Mouse (Mus musculus) NIH3T3 (cell line): ENCODE data around the gene Gucy2g.

ENCODE experiments used
- DNase-seq: peaks from one replicate; pipeline ENCODE4 v3.0.0-alpha.2; 2012; ENCODE audit warnings: low read depth

The Gucy2g gene

DNA sequence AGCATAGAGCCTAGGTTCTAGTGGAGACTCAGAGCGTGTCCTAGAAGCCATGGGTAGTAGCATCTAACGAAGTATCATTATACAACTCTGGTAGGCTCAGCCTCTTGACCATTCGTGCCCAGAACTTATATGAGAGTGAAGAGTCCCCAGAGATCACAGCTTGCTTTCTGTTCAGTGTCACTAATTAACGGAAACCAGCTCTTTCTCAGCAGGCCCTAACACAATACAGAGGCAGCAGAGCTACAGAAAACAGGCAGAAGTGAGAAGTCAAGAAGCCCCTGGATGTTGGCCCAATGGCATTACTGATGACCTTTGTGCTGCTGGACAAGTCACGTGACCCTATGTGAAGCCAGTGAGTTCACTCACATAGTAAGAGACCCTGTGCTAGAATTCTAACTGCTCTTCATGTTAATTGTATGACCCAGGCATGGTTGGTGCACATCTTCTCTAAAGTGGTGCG is at the start of gene Gucy2g:
Gucy2g (minus strand) TSS at position 51 of the 460 bp plus-strand sequence.
- DNase-seq: no peak

DNA sequence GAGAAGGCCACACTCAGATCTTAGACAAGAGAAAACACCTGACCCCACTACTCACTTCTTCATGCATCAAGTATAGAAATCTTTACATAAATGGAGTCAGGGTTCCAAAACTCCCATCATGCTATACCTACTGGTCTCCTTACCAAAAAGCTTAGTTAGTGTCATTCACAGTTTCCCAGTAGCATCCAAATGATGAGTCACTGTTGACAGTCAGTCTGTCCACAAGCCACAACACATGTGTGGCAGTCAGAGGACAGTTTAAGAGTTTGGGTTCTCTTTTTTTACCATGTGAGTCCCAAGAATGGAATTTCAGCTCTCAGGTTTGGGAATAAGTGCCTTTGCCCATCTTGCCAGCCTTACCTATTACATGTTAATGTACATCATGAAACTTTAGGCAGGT is 47.9 kb upstream of the Gucy2g start:
- DNase-seq: no peak

GRCm38 (mm10) chr19:55286034-55286433 is 45.0 kb upstream of the Gucy2g start:
- no peak for DNase-seq

DNA sequence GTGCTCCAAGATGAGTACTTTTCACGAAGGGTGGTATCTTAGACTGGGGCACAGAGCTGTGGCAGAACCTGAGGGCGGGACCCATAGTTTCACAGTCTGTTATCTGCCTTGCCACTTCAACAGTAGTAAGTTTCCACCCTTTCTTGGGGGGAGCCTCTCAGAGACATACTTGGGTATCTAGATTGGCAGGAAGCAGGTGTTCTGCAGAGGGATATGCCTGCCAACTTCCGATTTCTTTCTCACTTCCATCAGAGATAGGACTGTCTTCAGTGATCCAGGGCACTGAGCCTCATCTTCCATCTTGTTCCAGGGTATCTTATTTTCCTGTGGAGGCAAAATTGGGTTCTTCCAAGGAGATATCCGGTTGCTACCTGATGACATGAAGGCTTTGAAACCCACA is 43.1 kb upstream of the Gucy2g start:
- no peak for DNase-seq

DNA sequence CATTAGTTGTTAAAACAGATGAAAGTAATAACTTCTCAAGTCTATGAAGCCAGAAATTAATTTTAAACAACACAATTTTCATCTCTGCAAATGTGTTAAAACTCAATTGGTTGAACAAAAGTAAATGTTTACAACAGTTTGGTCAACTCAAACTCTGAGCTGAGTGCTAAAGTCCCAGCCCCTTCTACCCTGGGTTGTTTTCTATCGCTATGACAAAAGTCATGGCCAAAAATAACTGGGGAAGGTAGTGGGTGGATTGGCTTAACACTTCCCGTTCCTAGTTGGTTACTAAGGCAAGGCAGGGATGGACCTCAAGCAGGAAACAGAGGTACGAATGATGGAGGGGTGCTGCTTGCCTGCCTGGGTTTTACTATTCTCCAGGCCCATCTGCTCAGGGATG is 35.7 kb upstream of the Gucy2g start:
- DNase-seq: no peak

- DNase-seq: no peak
Measured at GRCm38 (mm10) chr19:55276100-55276499, 35.1 kb upstream of the Gucy2g start.

DNA sequence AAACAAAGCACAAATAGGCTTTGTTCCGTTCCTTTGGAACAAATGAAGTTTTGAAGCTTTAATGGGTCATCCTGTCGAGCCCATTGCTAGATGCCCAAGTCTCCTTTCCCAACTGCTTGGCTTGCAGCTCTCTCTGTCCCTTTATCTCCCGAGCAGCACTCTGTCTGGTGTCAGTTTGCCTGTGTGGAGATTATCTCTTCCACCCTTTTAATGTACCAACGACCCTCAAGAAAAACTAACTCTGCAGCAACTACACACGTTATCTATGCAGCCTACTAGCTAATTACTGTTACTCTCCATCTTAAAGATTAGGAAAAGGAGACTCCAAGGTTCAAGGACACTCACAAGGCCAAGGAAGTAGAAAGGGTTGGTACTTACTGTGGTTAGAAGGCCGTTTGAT is 32.3 kb upstream of the Gucy2g start:
- no peak for DNase-seq

DNA sequence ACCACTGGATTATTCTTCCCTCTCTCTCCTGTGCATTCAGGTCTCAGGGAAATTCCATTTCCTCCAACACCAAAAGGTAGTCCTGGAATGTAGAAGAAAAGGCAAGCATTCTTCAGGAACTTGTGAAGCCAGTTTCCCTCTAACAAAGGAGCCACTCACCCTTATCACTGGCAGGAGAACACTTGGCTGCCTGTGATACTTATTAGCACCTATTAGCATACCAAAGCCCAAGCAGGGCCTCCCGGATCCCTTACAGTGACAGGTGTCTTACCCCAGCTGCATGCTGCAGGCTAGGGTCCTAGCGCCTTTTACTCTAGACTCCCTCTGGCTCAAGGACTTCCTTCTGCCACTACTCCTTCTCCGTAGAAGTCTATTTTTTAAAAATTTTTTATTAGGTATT is 30.4 kb upstream of the Gucy2g start:
- DNase-seq: no peak

GRCm38 (mm10) chr19:55269051-55269450 is 28.0 kb upstream of the Gucy2g start:
- no peak for DNase-seq

- DNase-seq: no peak
Measured at GRCm38 (mm10) chr19:55268150-55268549, 27.1 kb upstream of the Gucy2g start.

- DNase-seq: no peak
Measured at GRCm38 (mm10) chr19:55266786-55267185, 25.8 kb upstream of the Gucy2g start.

GRCm38 (mm10) chr19:55265269-55265668 is 24.2 kb upstream of the Gucy2g start:
- no peak for DNase-seq

- DNase-seq: no peak
Measured at GRCm38 (mm10) chr19:55260389-55261184, 19.6 kb upstream of the Gucy2g start.

- DNase-seq: no peak
Measured at GRCm38 (mm10) chr19:55258514-55258913, 17.5 kb upstream of the Gucy2g start.

DNA sequence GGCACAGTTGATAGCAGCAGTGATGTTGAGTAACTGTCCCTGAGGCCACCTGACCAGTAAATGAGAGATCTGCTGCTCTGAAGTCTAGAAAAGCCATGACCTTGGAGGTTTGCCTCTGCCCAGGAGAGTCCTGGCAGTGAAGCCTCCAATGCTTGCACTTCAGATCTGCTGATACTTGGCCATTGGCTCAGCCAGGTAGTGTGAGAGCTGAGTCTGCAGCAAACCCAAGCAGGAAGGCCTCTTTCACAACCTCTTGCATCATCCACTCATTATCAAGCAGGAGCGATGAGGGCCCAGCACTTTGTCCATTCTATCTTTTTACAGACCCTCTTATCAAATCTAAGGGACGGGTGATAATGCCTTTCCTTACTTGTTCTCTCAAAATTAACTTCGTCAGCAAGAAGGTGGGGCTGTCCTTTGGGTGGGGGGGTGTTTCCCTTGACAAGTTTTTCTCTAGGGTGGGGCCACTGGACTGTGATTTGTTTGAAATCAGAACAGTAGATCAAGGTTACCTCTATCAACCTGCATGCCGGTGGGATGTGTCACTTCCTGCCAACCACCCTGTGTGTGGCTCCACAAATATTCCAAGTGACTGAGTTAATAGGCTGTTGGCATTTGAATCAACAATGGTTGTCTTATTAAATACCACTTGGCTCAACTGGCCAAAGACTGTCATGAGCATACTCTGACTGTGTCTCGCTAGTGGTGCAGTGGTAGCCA is 16.8 kb upstream of the Gucy2g start:
- DNase-seq: peak; percentile 48

- no peak for DNase-seq
Measured at GRCm38 (mm10) chr19:55256156-55256555, 15.1 kb upstream of the Gucy2g start.

DNA sequence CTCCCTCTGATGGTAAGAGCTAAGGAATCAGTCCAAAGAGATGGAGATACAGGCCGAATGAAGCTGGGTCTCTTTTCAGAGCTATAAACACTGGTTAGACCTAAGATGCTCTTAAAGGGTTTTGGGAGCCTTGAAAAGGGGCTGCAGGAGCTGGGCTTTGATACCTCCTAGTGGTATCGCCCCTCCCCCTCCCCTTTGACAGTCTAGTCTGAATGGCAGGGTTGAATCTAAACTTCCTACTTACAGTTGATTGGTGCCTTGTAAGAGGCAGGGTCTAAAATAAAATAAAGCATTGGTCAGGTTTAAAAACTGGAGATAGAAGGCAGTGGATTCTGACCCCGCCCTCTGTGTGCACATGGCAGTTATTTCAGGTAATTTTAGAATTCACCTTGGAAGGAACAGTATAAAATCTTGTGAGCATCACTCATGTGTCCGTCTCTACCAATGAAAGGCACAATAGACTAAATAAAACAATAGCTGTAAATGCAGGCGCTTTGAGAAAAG is 13.5 kb upstream of the Gucy2g start:
- DNase-seq: peak; percentile 75

DNA sequence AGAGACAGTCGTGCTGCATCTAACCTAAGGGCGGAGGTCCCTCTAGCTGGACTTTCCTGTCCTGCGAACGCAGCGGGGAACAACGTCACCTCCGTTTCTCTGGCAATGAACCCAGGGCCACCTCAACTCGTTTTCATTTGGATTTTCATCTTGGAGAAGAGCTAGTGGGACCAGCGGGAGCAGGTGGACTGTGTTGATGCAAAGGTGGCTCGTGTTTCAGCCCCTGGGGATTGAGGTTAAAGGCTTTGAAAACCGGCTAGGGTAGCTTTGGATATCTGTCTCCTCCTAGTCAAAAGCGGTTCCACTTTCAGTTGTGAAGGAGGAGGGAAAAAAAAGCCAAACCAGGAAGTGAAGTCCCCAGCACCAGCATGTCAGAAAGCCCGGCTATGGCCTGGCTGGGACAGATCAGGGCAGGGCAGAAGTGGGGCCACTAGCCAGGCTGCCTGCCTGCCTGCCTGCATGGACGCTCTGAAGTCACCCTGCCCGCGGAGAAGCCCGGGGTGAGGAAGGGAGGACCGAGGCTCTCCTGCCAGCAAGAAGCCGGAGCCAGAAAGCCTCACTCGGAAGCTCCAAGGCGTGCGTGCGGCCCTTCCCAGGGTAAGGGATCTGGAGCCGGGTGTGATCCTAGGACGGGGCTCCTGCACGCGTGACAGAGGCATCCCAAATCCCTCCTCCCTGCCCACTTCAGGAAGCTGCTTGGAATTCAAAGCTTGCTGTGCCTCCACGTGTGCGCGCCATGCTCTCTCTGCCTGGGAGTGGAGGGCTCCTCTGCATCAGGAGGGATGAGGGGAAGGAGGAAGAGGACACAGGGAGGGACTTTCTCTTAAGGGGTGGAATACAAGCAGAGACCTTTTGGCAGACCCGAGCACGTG is 12.8 kb upstream of the Gucy2g start:
- peak; percentile 72 for DNase-seq

DNA sequence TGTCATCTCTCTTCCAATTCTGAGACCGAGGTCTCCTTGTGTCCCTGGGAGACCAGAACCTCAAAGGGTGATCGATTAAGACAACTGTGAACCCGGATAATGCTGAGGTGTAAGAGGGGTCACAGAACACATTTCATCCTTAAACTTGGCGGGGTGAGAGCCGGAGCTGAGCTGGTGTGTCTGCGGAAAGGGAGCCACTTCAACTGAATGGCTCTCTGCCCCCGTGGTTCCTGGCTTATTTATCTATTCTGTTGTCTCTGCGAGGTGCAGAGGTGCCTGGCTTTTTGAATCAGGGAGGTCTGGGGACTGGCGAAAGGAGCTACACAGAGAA is 12.2 kb upstream of the Gucy2g start:
- DNase-seq: no peak

- no peak for DNase-seq
Measured at GRCm38 (mm10) chr19:55251383-55252124, 10.5 kb upstream of the Gucy2g start, which contains the start of gene Acsl5. TSS of gene Acsl5 (plus strand) at chr19:55251938.

- no peak for DNase-seq
Measured at GRCm38 (mm10) chr19:55250451-55250850, 9.4 kb upstream of the Gucy2g start.
